Mouse (Mus musculus) frontal cortex, postnatal 25 days (tissue): ENCODE measurements around the gene Slc12a1.
A peak's percentile ranks its signal among the peaks of the same experiment; 100 is the strongest.
"Not testable (repeated sequence)": the region's sequence is repeated elsewhere in the genome, so short reads cannot be mapped to it uniquely, and the experiment has no call there.

Experiments used
- DNase-seq, 2 experiments: peaks; one replicate each; pipeline ENCODE4 v3.0.0; 2022; ENCODE audit warnings: low spot score in 2 of 2

Gene Slc12a1

GRCm38 (mm10) chr2:125152388-125152787 is at the start of gene Slc12a1:
Gene Slc12a1 (plus strand): TSS chr2:125152505.
- DNase-seq: no peak

DNA sequence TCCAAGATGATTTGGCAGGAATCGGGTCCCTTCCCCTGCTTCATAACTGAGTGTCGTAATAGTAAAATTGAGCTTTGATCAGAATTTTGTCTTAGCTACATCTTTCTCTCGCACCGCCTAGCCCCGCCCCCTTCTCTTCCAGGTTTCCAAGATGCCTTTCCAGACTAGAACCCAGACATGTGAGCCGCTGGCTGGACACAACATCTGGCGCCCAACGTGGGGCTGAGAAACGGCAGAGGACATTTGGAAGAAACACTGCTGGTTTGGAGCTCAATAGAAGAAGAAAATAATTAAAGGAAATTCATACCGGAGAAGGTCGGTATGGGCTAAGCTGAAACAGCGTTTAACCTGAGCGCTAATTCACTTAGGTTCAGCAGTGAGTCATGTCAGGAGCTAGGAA is 47.8 kb upstream of the Slc12a1 start:
- not testable (repeated sequence) for DNase-seq

- DNase-seq: not testable (repeated sequence)
These were observed 45.8 kb upstream of the Slc12a1 start for GRCm38 (mm10) chr2:125106536-125106935.

DNA sequence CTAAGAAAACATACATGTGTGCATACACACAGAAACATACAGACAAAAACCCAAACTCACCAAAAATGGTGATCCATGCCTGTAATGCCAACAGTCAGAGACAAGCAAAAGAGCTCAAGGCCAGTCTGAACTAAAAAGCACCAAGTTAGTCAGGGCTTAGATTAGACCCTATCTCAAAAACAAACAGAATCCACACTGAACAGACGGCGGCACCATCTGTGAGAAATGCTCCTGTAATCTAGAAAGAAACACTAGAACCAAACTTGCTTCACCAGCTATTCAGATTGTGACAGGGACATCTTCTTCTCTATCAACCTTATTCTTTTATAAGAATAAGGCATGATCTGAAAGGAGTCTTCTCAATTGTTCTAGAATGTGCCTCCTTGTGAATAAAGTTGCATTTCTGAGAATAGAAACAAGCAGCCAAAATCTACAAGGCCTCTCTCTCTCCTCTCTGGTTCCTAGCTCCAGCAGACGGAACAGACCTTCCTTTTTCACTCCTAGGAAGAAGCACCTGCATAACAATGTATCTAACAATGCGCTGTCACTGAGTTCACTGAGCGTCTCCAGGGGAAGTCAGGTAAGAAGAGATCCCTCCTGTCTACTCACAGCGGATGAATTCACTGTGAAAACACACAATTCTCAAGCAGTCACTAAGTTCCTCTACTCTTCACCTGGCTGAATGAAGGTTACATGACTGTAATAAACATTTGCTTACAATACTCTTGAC is 32.8 kb upstream of the Slc12a1 start:
- DNase-seq: peak in 1 of 2 experiments; percentile 29

DNA sequence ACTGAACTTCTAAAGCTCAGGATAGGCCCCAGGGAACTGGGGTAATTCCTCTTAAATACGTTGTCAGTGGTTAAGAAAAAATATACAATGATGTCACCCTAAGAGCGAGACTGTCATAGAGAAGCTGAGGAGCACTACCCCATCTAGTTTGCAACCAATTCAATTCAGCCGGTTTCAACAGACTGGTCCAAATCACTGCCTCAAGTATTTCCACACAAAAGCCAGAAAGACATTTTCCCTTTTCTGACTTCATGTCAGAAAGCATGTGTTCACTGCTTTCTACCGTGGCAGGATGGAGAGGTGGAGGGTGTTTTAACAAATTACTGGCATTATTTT is 30.0 kb upstream of the Slc12a1 start:
- DNase-seq: no peak

DNA sequence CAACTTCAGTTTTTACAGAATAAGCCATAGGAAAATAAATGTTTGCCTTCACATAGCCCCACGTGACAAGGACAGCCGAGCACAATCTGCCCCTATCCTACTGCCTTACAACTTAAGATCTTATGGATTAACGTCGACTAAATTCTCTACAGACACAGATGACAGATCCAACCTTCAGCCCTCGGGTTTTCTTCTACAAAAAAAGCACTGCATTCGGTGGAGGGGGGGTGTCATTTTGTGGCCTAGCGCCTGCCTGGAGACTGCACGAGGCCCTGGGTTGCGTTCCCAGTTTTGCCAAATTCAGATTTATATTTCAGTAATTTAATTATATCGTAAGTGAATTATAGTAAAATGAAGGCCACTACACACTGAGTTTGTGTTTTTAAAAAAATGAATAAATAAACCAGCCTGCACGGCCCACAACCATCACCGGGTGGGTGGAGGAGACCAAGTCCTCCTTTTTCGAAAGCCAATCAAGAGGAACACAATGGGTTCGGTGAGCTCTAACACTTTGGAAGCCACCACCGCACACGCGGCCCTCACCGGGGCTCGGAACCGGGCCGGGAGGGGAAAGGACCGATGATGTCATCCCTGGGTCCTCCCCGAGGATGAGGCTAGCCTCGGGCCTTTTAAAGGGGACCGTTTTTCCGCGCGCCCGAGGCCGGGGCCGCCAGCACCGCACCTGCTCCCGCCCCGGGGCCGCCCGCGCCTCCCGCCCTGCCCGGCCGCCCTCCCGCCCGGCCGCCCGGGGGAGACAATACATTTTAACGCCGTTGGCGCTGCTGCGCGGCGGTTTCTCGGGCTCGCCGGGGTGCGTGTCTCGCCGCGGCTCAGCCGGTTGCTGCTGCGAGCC is 29.5 kb upstream of the Slc12a1 start:
- DNase-seq: peak; percentile 32 to 50

GRCm38 (mm10) chr2:125123477-125123852 is 28.8 kb upstream of the Slc12a1 start, which contains the start of gene Myef2:
Gene Myef2 (minus strand): TSS chr2:125123661.
- DNase-seq: peak; percentile 51 to 66

GRCm38 (mm10) chr2:125125824-125126223 is 26.5 kb upstream of the Slc12a1 start:
- DNase-seq: no peak

- DNase-seq: no peak
These were observed 25.5 kb upstream of the Slc12a1 start for GRCm38 (mm10) chr2:125126792-125127191.

- no peak for DNase-seq
These were observed 18.2 kb upstream of the Slc12a1 start for GRCm38 (mm10) chr2:125134113-125134512.

GRCm38 (mm10) chr2:125135903-125136811 is 16.1 kb upstream of the Slc12a1 start, which contains the start of gene Ctxn2:
Gene Ctxn2 (plus strand): TSS chr2:125136692.
- DNase-seq: peak; percentile 23 to 33

DNA sequence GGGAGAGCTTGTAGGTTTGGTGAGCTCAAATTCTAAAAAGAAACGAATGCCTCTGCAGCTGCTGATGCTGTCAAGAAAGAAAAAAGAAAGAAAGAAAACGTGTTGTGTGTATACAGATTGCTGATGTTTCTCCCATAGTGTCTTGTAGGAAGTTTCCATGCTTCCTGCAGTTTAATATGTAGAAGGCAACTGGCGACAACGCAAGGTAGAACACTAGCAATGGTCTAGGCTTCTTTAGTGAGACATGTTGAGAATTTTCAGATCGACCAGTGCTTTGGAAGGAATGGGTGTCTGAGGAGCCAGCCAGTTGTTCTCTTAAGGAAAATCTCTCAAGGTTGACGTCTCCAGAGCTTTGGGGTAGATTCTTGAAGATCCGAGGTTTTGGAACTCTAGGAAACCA is 15.5 kb upstream of the Slc12a1 start:
- DNase-seq: no peak

- no peak for DNase-seq
These were observed 10.0 kb upstream of the Slc12a1 start for GRCm38 (mm10) chr2:125142336-125142735.

DNA sequence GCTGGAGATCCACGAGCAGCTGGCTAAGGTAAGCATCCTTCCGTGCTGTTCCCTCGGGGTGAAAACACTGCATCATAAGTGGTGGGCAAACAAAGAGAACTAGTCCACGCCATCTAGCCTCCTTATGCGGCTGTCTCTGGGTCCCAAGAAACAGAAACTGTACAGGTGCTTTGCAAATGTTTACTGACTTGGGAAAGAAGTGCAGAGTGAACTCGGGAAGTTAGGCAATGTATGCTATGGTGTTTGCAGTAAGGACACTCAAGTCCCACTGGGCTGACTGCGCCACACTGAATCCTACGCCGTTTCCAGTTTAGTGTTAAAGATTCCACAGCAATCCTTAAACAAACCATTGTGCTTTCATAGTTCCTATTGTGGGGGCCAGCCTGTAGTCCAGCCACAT is 2.0 kb downstream of the Slc12a1 start:
- DNase-seq: no peak

GRCm38 (mm10) chr2:125155504-125155903 is 3.2 kb downstream of the Slc12a1 start:
- no peak for DNase-seq

DNA sequence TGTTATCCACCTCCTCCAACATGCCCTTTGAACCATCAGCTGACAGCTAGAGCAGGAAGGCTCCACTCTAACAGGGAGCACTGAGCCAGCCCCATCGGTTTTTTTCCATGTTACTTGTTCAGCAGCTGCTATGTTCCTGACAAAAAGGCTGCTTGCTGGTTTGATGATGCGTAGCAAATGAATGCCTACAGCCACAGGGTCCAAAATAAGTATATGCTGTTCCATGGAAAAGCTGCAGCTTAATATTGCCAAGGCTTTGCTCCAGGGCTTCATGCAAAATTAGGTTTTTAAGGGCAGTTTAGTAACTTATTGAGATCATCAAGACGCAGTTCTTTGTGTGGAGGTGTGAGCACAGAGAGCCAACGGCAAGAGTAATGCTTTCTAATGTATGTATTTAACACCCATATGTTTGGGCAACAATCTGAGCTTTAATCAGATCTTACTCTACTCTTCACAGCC is 9.7 kb downstream of the Slc12a1 start:
- no peak for DNase-seq

DNA sequence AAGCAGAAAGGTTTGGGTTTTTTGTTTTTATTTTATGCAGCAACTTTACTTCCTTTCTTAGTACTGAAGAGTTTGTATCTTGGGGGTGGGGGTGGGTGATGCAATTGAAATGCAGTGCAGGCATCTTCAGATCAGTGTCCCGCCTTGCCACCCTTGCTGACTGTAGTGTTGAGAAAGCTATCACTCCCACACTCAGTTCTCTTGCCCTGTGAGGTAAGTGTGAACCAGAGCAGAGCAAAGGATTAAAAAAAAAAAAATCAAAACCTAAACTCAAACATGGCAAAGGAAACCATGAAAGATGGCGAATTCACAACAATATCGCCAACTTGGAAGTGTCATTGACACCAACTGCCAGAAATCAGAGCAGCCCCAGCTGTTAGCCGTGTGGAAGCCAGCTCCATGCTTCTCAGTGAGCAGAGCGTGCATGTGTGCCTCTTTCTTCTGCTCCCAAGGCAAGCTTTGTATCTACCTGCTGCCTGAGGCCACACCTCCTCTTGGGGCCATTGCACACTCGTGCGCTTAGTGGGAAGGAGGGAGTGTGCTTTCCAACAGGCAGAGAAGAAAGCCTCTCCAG is 26.0 kb downstream of the Slc12a1 start:
- DNase-seq: peak in 1 of 2 experiments; percentile 6

- DNase-seq: no peak
These were observed 35.6 kb downstream of the Slc12a1 start for GRCm38 (mm10) chr2:125187904-125188303.

DNA sequence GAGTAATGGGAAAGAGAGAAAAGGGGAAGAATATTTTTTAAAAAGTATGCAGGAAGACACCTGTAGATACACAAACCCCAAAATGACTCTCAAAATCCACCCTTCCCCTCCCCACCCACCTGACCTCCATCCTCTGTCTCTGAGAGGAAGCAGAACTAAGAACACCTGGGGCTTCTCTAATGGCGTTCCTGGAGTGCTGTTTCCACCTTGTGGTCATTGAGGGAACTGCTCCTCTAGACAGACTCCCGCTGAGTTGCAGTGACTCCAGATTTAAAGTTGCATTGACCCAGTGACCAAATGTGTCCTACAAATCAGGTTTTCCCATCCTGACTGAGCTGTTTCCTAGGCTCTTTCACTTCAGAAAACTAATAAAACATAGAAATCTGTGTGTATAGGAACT is 36.9 kb downstream of the Slc12a1 start:
- peak; percentile 24 to 57 for DNase-seq

- DNase-seq: no peak
These were observed 40.6 kb downstream of the Slc12a1 start for GRCm38 (mm10) chr2:125192905-125193304.

DNA sequence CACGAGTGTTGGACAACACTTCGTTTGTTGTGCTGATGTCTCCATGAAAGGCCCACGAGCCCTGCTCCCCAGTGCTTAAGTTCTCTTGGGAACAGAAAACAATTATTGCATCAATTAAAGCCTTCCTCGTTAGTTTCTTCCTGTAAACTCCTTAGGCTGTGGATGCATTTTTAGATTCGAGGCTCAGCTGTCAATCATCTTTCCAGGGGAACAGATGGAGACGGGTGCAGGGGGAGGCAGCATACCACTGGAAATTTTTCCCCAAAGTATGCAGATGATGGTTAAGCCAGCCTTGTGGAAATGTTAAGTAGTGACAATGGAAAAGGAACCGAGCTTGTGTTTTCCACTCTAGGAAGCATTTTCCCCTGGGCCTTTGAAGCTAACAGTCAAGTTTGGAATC is 44.5 kb downstream of the Slc12a1 start:
- DNase-seq: no peak
